Mouse (Mus musculus): Measurements from ENCODE around the gene Gm5134. TPM values are rescaled to one million over a fixed set of nuclear protein-coding genes. Genes with fewer than 3 reads are reported as not detected.

Gm5134 gene
- total and polyA plus RNA-seq, 3 experiments: 0.40 to 1.6 (median 1.0) TPM

DNA sequence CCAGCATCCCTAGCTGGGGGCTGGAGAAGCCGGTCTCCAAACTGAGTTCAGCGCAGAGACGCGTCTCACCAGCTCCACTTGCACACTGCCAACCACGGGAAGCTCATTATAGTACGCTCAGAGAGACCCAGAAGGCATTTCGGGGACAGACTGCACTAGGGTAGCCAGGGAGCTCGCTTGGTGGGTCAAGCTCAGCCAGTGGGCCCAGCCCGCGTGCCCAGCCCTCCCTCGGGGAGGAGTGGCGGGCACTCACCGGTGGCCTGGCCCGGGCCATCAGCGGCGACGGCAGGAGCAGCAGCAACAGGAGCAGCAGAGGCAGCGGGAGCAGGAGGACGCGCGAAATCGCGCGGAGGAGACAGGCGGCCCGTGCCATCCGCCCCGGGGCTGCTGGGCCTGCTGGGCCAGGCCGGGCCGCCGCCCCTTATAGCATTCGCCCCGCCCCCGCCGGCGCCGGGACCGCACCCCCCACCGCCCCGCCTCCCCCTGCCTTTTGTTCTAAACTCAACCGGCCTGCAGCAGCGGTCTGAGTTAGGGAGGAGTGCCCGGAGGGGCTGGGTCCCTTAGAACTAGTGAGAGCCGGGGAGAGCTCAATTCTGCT, 22.1 kb upstream of the Gm5134 start:
- dilution Hi-C loops (cut with MboI; ENCODE audit: extremely low pct_ligation_motif_present, extremely low pct_unique_long_range_greater_than_20kb, low sequenced_read_pairs): no loop called here
- no peaks in the 10 kb centered on the region for H3K9me3 ChIP-seq (replicated peaks; ENCODE audit: low read length)
- H3K27ac ChIP-seq (ENCODE audit: insufficient read depth, low read depth): no peak overlapping the region
- H3K4me2 ChIP-seq (ENCODE audit: insufficient read depth, low read depth, poor library complexity, severe bottlenecking): peak overlapping the region; percentile 64
- TF ChIP-seq KAT2A (IDR thresholded peaks at IDR 0.05; ENCODE audit: insufficient replicate concordance, low read length) (no peak), POLR2A (IDR thresholded peaks at IDR 0.05; ENCODE audit: low read depth, low read length) (peak; percentile 20; the same call in 1 of the 2 replicates), MXI1 (IDR thresholded peaks at IDR 0.05; ENCODE audit: low read depth, low read length) (no peak), NRF1 (IDR thresholded peaks at IDR 0.05; ENCODE audit: low read depth, low read length) (no peak), SIN3A (IDR thresholded peaks at IDR 0.05; ENCODE audit: low read length) (0 out of 2 replicates have a peak, but pooled peaks have one; percentile 32), BHLHE40 (IDR thresholded peaks at IDR 0.05; ENCODE audit: low read depth, low read length) (0 out of 2 replicates have a peak, but pooled peaks have one; percentile 12)
- H3K4me1 ChIP-seq (ENCODE audit: control insufficient read depth in 1 of 2, insufficient read depth in 2 of 2): peaks cover 7 to 25% of the 10 kb centered on the region in 2 experiments
- peaks cover 44% of the 10 kb centered on the region for H3K27me3 ChIP-seq (replicated peaks)
- H3K36me3 ChIP-seq (replicated peaks in 1 of 2; ENCODE audit: control insufficient read depth in 1 of 2, insufficient read depth in 1 of 2, low read length in 1 of 2): no peaks in the 10 kb centered on the region
- in situ Hi-C loops (cut with MboI; ENCODE audit: low pct_ligation_motif_present, low pct_unique_long_range_greater_than_20kb, low sequenced_read_pairs): no loop called here
- peak overlapping the region in 1 of 3 experiments; percentile 41 for H3K4me3 ChIP-seq (replicated peaks in 1 of 3; ENCODE audit: low read depth in 2 of 3, low read length in 2 of 3, poor library complexity in 1 of 3)
- H3K9ac ChIP-seq (ENCODE audit: insufficient read depth, low read depth): peak overlapping the region; percentile 43
- peak; percentile 12 for DNase-seq (ENCODE audit: extremely low read depth)
- H3K79me2 ChIP-seq (replicated peaks; ENCODE audit: control insufficient read depth, extremely low read depth, insufficient read depth, poor library complexity, severe bottlenecking): no peaks in the 10 kb centered on the region

DNA sequence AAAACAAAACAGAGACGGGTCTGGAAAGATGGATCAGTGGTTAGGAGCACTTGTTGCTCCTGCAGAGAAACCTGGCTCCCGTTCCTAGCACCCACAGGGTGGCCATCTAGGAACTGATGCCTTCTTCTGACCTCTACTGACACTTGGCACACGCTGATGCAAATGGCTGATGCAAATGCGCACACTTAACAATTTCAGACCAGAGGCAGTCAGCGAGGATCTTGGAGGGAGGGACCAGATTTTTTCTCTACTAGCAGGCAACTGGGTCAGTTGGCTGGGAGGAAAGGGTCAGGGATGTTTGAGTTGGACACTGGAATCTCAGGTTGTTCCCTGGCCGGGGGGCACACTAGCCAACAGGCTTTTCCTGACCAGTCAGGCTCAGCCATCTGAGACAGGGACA, 21.4 kb upstream of the Gm5134 start, which contains the start of gene Chchd10:
Gene Chchd10 (plus strand): TSS at position 240 of the 400 bp plus-strand sequence.
- Histone ChIP-seq H3K27ac (ENCODE audit: insufficient read depth, low read depth) (no peak within 1 kb of the TSS), H3K4me2 (ENCODE audit: insufficient read depth, low read depth, poor library complexity, severe bottlenecking) (peak within 1 kb of the TSS; percentile 64), H3K36me3 (replicated peaks in 1 of 2; ENCODE audit: control insufficient read depth in 1 of 2, insufficient read depth in 1 of 2, low read length in 1 of 2) (peaks cover 0 to 2% of the 10 kb centered on the region in 2 experiments), H3K27me3 (replicated peaks) (peaks cover 44% of the 10 kb centered on the region), H3K4me3 (replicated peaks in 1 of 3; ENCODE audit: low read depth in 2 of 3, low read length in 2 of 3, poor library complexity in 1 of 3) (peak within 1 kb of the TSS in 1 of 3 experiments; percentile 41), H3K4me1 (ENCODE audit: control insufficient read depth in 1 of 2, insufficient read depth in 2 of 2) (peaks cover 7 to 29% of the 10 kb centered on the region in 2 experiments), H3K9me3 (replicated peaks; ENCODE audit: low read length) (no peaks in the 10 kb centered on the region), H3K9ac (ENCODE audit: insufficient read depth, low read depth) (peak within 1 kb of the TSS; percentile 43), H3K79me2 (replicated peaks; ENCODE audit: control insufficient read depth, extremely low read depth, insufficient read depth, poor library complexity, severe bottlenecking) (no peaks in the 10 kb centered on the region)
- DNase-seq (ENCODE audit: extremely low read depth): no peak
- in situ Hi-C loops (cut with MboI; ENCODE audit: low pct_ligation_motif_present, low pct_unique_long_range_greater_than_20kb, low sequenced_read_pairs): no loop called here
- dilution Hi-C loops (cut with MboI; ENCODE audit: extremely low pct_ligation_motif_present, extremely low pct_unique_long_range_greater_than_20kb, low sequenced_read_pairs): no loop called here
- no peak for TF ChIP-seq RCOR1 (conservative IDR thresholded peaks at IDR 0.05; ENCODE audit: low read depth, low read length)
- no peak for TF ChIP-seq POLR2AphosphoS2 (IDR thresholded peaks at IDR 0.05; ENCODE audit: low read depth, low read length)
- TF ChIP-seq E2F4 (IDR thresholded peaks at IDR 0.05; ENCODE audit: insufficient replicate concordance, low read depth, low read length): no peak
- peak; percentile 65 for TF ChIP-seq BHLHE40 (IDR thresholded peaks at IDR 0.05; ENCODE audit: low read depth, low read length)

DNA sequence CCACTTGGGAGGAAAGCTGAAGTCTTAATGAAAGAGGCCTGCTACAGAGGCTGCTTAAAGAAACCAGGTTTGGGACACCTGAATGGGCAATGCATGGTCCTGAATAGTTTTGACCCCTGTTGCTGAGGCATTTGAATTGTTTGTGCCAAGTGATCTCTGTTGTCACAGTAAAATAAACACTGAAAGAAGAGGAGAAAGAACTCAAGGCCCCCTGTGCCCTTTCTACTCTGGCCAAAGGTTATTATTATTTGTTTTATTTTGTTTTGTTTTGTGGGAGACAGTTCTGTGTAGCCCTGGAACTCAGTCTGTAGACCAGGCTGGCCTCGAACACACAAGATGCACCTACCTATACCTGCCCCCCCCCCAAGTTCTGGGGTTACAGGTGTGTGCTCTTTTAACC, 19.3 kb upstream of the Gm5134 start:
- in situ Hi-C loops (cut with MboI; ENCODE audit: low pct_ligation_motif_present, low pct_unique_long_range_greater_than_20kb, low sequenced_read_pairs): loop anchor here (5.0 kb wide), 1 partner anchor 38 kb away; no protein-coding TSS in a partner anchor
- H3K36me3 ChIP-seq (replicated peaks in 1 of 2; ENCODE audit: control insufficient read depth in 1 of 2, insufficient read depth in 1 of 2, low read length in 1 of 2): peaks cover 0 to 10% of the 10 kb centered on the region in 2 experiments
- H3K27ac ChIP-seq (ENCODE audit: insufficient read depth, low read depth): no peak overlapping the region
- no peak overlapping the region for H3K9ac ChIP-seq (ENCODE audit: insufficient read depth, low read depth)
- dilution Hi-C loops (cut with MboI; ENCODE audit: extremely low pct_ligation_motif_present, extremely low pct_unique_long_range_greater_than_20kb, low sequenced_read_pairs): no loop called here
- no peaks in the 10 kb centered on the region for H3K9me3 ChIP-seq (replicated peaks; ENCODE audit: low read length)
- H3K4me3 ChIP-seq (replicated peaks in 1 of 3; ENCODE audit: low read depth in 2 of 3, low read length in 2 of 3, poor library complexity in 1 of 3): no peak overlapping the region
- peaks cover 15 to 44% of the 10 kb centered on the region in 2 experiments for H3K4me1 ChIP-seq (ENCODE audit: control insufficient read depth in 1 of 2, insufficient read depth in 2 of 2)
- peaks cover 34% of the 10 kb centered on the region for H3K27me3 ChIP-seq (replicated peaks)
- TF ChIP-seq USF2 (conservative IDR thresholded peaks at IDR 0.05; ENCODE audit: low read depth, low read length) (no peak), TCF12 (IDR thresholded peaks at IDR 0.05; ENCODE audit: low read depth, low read length) (no peak), JUND (conservative IDR thresholded peaks at IDR 0.05; ENCODE audit: low read depth, low read length) (no peak), MAFK (IDR thresholded peaks at IDR 0.05; ENCODE audit: insufficient replicate concordance, low read length) (no peak), ZC3H11A (IDR thresholded peaks at IDR 0.05; ENCODE audit: low read depth, low read length) (no peak), POLR2A (IDR thresholded peaks at IDR 0.05; ENCODE audit: low read depth, low read length) (no peak), POLR2AphosphoS2 (IDR thresholded peaks at IDR 0.05; ENCODE audit: low read depth, low read length) (no peak), EP300 (IDR thresholded peaks at IDR 0.05; ENCODE audit: low read length) (no peak), GABPA (IDR thresholded peaks at IDR 0.05; ENCODE audit: insufficient replicate concordance, low read depth, low read length) (no peak), ZNF384 (IDR thresholded peaks at IDR 0.05; ENCODE audit: low read depth, low read length) (no peak), CTCF (conservative IDR thresholded peaks at IDR 0.05 in 1 of 2, IDR thresholded peaks at IDR 0.05 in 1 of 2; ENCODE audit: low read depth in 2 of 2, low read length in 2 of 2) (no peak), SMC3 (IDR thresholded peaks at IDR 0.05; ENCODE audit: low read depth, low read length) (no peak), SIN3A (IDR thresholded peaks at IDR 0.05; ENCODE audit: low read length) (no peak), ZMIZ1 (IDR thresholded peaks at IDR 0.05; ENCODE audit: low read depth, low read length) (no peak), NRF1 (IDR thresholded peaks at IDR 0.05; ENCODE audit: low read depth, low read length) (no peak)
- no peak overlapping the region for H3K4me2 ChIP-seq (ENCODE audit: insufficient read depth, low read depth, poor library complexity, severe bottlenecking)
- no peak for DNase-seq (ENCODE audit: extremely low read depth)
- no peaks in the 10 kb centered on the region for H3K79me2 ChIP-seq (replicated peaks; ENCODE audit: control insufficient read depth, extremely low read depth, insufficient read depth, poor library complexity, severe bottlenecking)

Measured in CH12.LX (cell line).